ENCODE assay signal across 26 mouse cellular contexts in genomic region chr1:95356904-95357303, GRCm38 (mm10). TPM values are rescaled to one million over a fixed set of nuclear protein-coding genes. Genes with fewer than 3 reads are reported as not detected.
DNase-seq lines count a peak whose midpoint lies in the region; ATAC-seq and TF ChIP-seq lines count a peak whose summit lies in the region.
"Had no signal": no experiment of that assay in that cellular context is flagged by ENCODE, and none has a peak within 500 bp of the region (broad histone marks: within the 10 kb centered on the region; RNA-seq: fewer than 3 reads in every experiment).

No protein-coding gene starts in this region.

- H3K9ac ChIP-seq in heart, embryonic 15.5 days = no peak overlapping the region
- no peak overlapping the region for H3K9ac ChIP-seq in kidney, postnatal 0 days (ENCODE audit: low read depth, low read length)
- H3K9ac ChIP-seq in midbrain, postnatal 0 days (replicated peaks; ENCODE audit: low read length, poor library complexity, severe bottlenecking) = no peak overlapping the region
- no peak overlapping the region for H3K9ac ChIP-seq in midbrain, embryonic 16.5 days (ENCODE audit: low read depth, low read length)
- no peak overlapping the region for H3K9ac ChIP-seq in forebrain, embryonic 12.5 days
- H3K9ac ChIP-seq: embryonic facial prominence, embryonic 15.5 days; forebrain, embryonic 15.5 days; hindbrain, embryonic 13.5 days; liver, embryonic 13.5 days; lung, embryonic 15.5 days; neural tube, embryonic 13.5 days had no signal

- no peak for ATAC-seq in heart, embryonic 15.5 days (replicated peaks; ENCODE audit: insufficient number of reproducible peaks, insufficient read depth, low FRiP score, low read depth)
- no peak for ATAC-seq in kidney, postnatal 0 days (replicated peaks; ENCODE audit: low FRiP score, low read depth)
- ATAC-seq in midbrain, postnatal 0 days (ENCODE audit: low FRiP score) = no peak
- no peak for ATAC-seq in midbrain, embryonic 16.5 days
- no peak for ATAC-seq in forebrain, embryonic 12.5 days (ENCODE audit: low FRiP score)
- ATAC-seq: forebrain, embryonic 15.5 days; inflammation-experienced regulatory T-cells, adult 6 months had no signal

- H3K4me3 ChIP-seq in heart, embryonic 15.5 days = no peak overlapping the region
- no peak overlapping the region for H3K4me3 ChIP-seq in heart, embryonic 10.5 days
- H3K4me3 ChIP-seq in kidney, postnatal 0 days (replicated peaks; ENCODE audit: low read depth, low read length) = no peak overlapping the region
- no peak overlapping the region for H3K4me3 ChIP-seq in midbrain, postnatal 0 days (ENCODE audit: low read depth, low read length)
- H3K4me3 ChIP-seq in midbrain, embryonic 16.5 days (ENCODE audit: low read depth, low read length) = no peak overlapping the region
- H3K4me3 ChIP-seq in forebrain, embryonic 12.5 days (replicated peaks) = no peak overlapping the region
- H3K4me3 ChIP-seq: embryonic facial prominence, embryonic 15.5 days; forebrain, embryonic 15.5 days; hindbrain, embryonic 13.5 days; layer of hippocampus, adult 2 months; liver, embryonic 13.5 days; lung, embryonic 15.5 days; megakaryocyte, embryonic 14.5 days; myocyte; neural tube, embryonic 13.5 days had no signal

- H3K27me3 ChIP-seq in heart, embryonic 15.5 days = no peaks in the 10 kb centered on the region
- H3K27me3 ChIP-seq in heart, embryonic 10.5 days (ENCODE audit: insufficient read depth, poor library complexity, severe bottlenecking) = no peaks in the 10 kb centered on the region
- no peaks in the 10 kb centered on the region for H3K27me3 ChIP-seq in kidney, postnatal 0 days (ENCODE audit: insufficient read depth, low read length)
- H3K27me3 ChIP-seq in midbrain, postnatal 0 days (ENCODE audit: insufficient read depth, low read length) = no peaks in the 10 kb centered on the region
- H3K27me3 ChIP-seq in midbrain, embryonic 16.5 days (ENCODE audit: control insufficient read depth, insufficient read depth, low read depth, low read length) = no peaks in the 10 kb centered on the region
- no peaks in the 10 kb centered on the region for H3K27me3 ChIP-seq in forebrain, embryonic 12.5 days
- H3K27me3 ChIP-seq: embryonic facial prominence, embryonic 15.5 days; forebrain, embryonic 15.5 days; hindbrain, embryonic 13.5 days; liver, embryonic 13.5 days; lung, embryonic 15.5 days; megakaryocyte, embryonic 14.5 days; neural tube, embryonic 13.5 days had no signal

- WGBS in heart, embryonic 15.5 days = 40% methylated on average over 4 of the region's 4 CpGs
- 74% methylated on average over 4 of the region's 4 CpGs for WGBS in heart, embryonic 10.5 days
- 52% methylated on average over 4 of the region's 4 CpGs for WGBS in kidney, postnatal 0 days
- WGBS in midbrain, postnatal 0 days = 68% methylated on average over 4 of the region's 4 CpGs
- 71% methylated on average over 4 of the region's 4 CpGs for WGBS in midbrain, embryonic 16.5 days
- 80% methylated on average over 4 of the region's 4 CpGs for WGBS in forebrain, embryonic 12.5 days

- no peaks in the 10 kb centered on the region for H3K9me3 ChIP-seq in heart, embryonic 15.5 days (replicated peaks)
- no peaks in the 10 kb centered on the region for H3K9me3 ChIP-seq in heart, embryonic 10.5 days
- H3K9me3 ChIP-seq in kidney, postnatal 0 days (replicated peaks; ENCODE audit: low read length) = no peaks in the 10 kb centered on the region
- no peaks in the 10 kb centered on the region for H3K9me3 ChIP-seq in midbrain, postnatal 0 days (ENCODE audit: low read length)
- H3K9me3 ChIP-seq in midbrain, embryonic 16.5 days (replicated peaks; ENCODE audit: control insufficient read depth, low read length, poor library complexity, severe bottlenecking) = no peaks in the 10 kb centered on the region
- H3K9me3 ChIP-seq in forebrain, embryonic 12.5 days = no peaks in the 10 kb centered on the region
- H3K9me3 ChIP-seq: embryonic facial prominence, embryonic 15.5 days; forebrain, embryonic 15.5 days; hindbrain, embryonic 13.5 days; liver, embryonic 13.5 days; lung, embryonic 15.5 days; megakaryocyte, embryonic 14.5 days; neural tube, embryonic 13.5 days had no signal

- no peak for TF ChIP-seq CTCF in kidney, postnatal 0 days (IDR thresholded peaks at IDR 0.05; ENCODE audit: low read depth)
- no peak for TF ChIP-seq CTCF in midbrain, postnatal 0 days (IDR thresholded peaks at IDR 0.05)

- peaks cover 3% of the 10 kb centered on the region; the same call in 1 of the 2 replicates for H3K4me1 ChIP-seq in heart, embryonic 15.5 days (replicated peaks)
- H3K4me1 ChIP-seq in heart, embryonic 10.5 days = no peaks in the 10 kb centered on the region
- H3K4me1 ChIP-seq in kidney, postnatal 0 days (replicated peaks; ENCODE audit: insufficient read depth, low read length) = no peaks in the 10 kb centered on the region
- no peaks in the 10 kb centered on the region for H3K4me1 ChIP-seq in midbrain, postnatal 0 days (ENCODE audit: insufficient read depth, low read length)
- no peaks in the 10 kb centered on the region for H3K4me1 ChIP-seq in midbrain, embryonic 16.5 days (ENCODE audit: control insufficient read depth, insufficient read depth, low read length)
- H3K4me1 ChIP-seq in forebrain, embryonic 12.5 days = no peaks in the 10 kb centered on the region
- H3K4me1 ChIP-seq: embryonic facial prominence, embryonic 15.5 days; forebrain, embryonic 15.5 days; hindbrain, embryonic 13.5 days; liver, embryonic 13.5 days; lung, embryonic 15.5 days; neural tube, embryonic 13.5 days had no signal

- DNase-seq in heart, embryonic 10.5 days (ENCODE audit: low spot score) = no peak
- DNase-seq in kidney, postnatal 0 days (ENCODE audit: low spot score) = peak; percentile 40
- DNase-seq in kidney, postnatal 36 days = no peak
- peak; percentile 21 for DNase-seq in midbrain, postnatal 0 days (ENCODE audit: low spot score)
- DNase-seq in layer of hippocampus, adult 8-10 months (ENCODE audit: low spot score in 2 of 2) = no peak
- DNase-seq: cerebellum, adult 8-10 months; cerebellum, postnatal 36 days; gastrocnemius, postnatal 14 days; kidney, adult 8-10 months; liver, embryonic 13.5 days; lung, postnatal 36 days; midbrain, embryonic 14.5 days; retina, postnatal 1 day; thymus, postnatal 14 days had no signal

- H3K27ac ChIP-seq in heart, embryonic 15.5 days = peak overlapping the region; percentile 2; the same call in 1 of the 2 replicates
- H3K27ac ChIP-seq in heart, embryonic 10.5 days = no peak overlapping the region
- H3K27ac ChIP-seq in kidney, postnatal 0 days = no peak overlapping the region
- H3K27ac ChIP-seq in midbrain, postnatal 0 days (ENCODE audit: low read depth, low read length) = no peak overlapping the region
- no peak overlapping the region for H3K27ac ChIP-seq in midbrain, embryonic 16.5 days (ENCODE audit: low read length)
- H3K27ac ChIP-seq in forebrain, embryonic 12.5 days = no peak overlapping the region
- H3K27ac ChIP-seq: embryonic facial prominence, embryonic 15.5 days; forebrain, embryonic 15.5 days; hindbrain, embryonic 13.5 days; layer of hippocampus, adult 2 months; liver, embryonic 13.5 days; lung, embryonic 15.5 days; neural tube, embryonic 13.5 days had no signal

- no peaks in the 10 kb centered on the region for H3K36me3 ChIP-seq in heart, embryonic 15.5 days
- H3K36me3 ChIP-seq in heart, embryonic 10.5 days = no peaks in the 10 kb centered on the region
- H3K36me3 ChIP-seq in kidney, postnatal 0 days (ENCODE audit: insufficient read depth, low read length) = no peaks in the 10 kb centered on the region
- H3K36me3 ChIP-seq in midbrain, postnatal 0 days (ENCODE audit: insufficient read depth, low read length) = no peaks in the 10 kb centered on the region
- no peaks in the 10 kb centered on the region for H3K36me3 ChIP-seq in midbrain, embryonic 16.5 days (ENCODE audit: control insufficient read depth, insufficient read depth, low read length)
- no peaks in the 10 kb centered on the region for H3K36me3 ChIP-seq in forebrain, embryonic 12.5 days (replicated peaks)
- H3K36me3 ChIP-seq: embryonic facial prominence, embryonic 15.5 days; forebrain, embryonic 15.5 days; hindbrain, embryonic 13.5 days; liver, embryonic 13.5 days; lung, embryonic 15.5 days; neural tube, embryonic 13.5 days had no signal

- no peak overlapping the region for H3K4me2 ChIP-seq in heart, embryonic 15.5 days
- no peak overlapping the region for H3K4me2 ChIP-seq in kidney, postnatal 0 days (ENCODE audit: low read length)
- H3K4me2 ChIP-seq in midbrain, postnatal 0 days (ENCODE audit: low read depth, low read length, poor library complexity, severe bottlenecking) = no peak overlapping the region
- no peak overlapping the region for H3K4me2 ChIP-seq in midbrain, embryonic 16.5 days (ENCODE audit: low read length)
- H3K4me2 ChIP-seq in forebrain, embryonic 12.5 days = no peak overlapping the region
- H3K4me2 ChIP-seq: embryonic facial prominence, embryonic 15.5 days; forebrain, embryonic 15.5 days; hindbrain, embryonic 13.5 days; liver, embryonic 13.5 days; lung, embryonic 15.5 days; neural tube, embryonic 13.5 days had no signal

RNA-seq across cellular contexts. Expression of gene Fam174a, which starts 43.5 kb away (rescaled TPM):
- 28.2 and 29.2 TPM in 2 replicates for polyA plus RNA-seq in heart, embryonic 15.5 days (2015; fragmentation: Nextera tagmentation; extraction: Ambion mirVana)
- polyA plus RNA-seq in heart, embryonic 10.5 days (2016; fragmentation: Nextera tagmentation; extraction: Ambion mirVana) = 16.9 and 18.9 TPM in 2 replicates
- 43.3 and 47.6 TPM in 2 replicates for polyA plus RNA-seq in kidney, postnatal 0 days (2015; fragmentation: Nextera tagmentation; extraction: Ambion mirVana)
- total RNA-seq in midbrain, postnatal 0 days (2014; rRNA removed) = 17.9 and 23.0 TPM in 2 replicates
- polyA plus RNA-seq in midbrain, postnatal 0 days (2015; fragmentation: Nextera tagmentation; extraction: Ambion mirVana) = 23.6 and 26.2 TPM in 2 replicates
- polyA plus RNA-seq in midbrain, embryonic 16.5 days (2015; fragmentation: Nextera tagmentation; extraction: Ambion mirVana) = 25.3 and 25.5 TPM in 2 replicates
- 19.8 and 20.5 TPM in 2 replicates for polyA plus RNA-seq in forebrain, embryonic 12.5 days (2016; fragmentation: Nextera tagmentation; extraction: Ambion mirVana)
- total RNA-seq in layer of hippocampus, adult 8-10 months (2022) = 10 to 100 TPM; 29.6 to 37.7 (median 35.6) TPM

Comparison
In these comparisons a context has a peak if more than half of its experiments do, and no peak if none do; other contexts are left out.
1. DNase-seq: peak in kidney, postnatal 0 days (single experiment) and midbrain, postnatal 0 days (single experiment); none in heart, embryonic 10.5 days (single experiment), kidney, postnatal 36 days (0 of 2) and layer of hippocampus, adult 8-10 months (0 of 2).